Mouse (Mus musculus): Measurements from ENCODE around the gene Tro. TPM values are rescaled to one million over a fixed set of nuclear protein-coding genes. Genes with fewer than 3 reads are reported as not detected.

The Tro gene
- total RNA-seq (2021): 10 to 100 TPM; 12.1 to 14.0 TPM

DNA sequence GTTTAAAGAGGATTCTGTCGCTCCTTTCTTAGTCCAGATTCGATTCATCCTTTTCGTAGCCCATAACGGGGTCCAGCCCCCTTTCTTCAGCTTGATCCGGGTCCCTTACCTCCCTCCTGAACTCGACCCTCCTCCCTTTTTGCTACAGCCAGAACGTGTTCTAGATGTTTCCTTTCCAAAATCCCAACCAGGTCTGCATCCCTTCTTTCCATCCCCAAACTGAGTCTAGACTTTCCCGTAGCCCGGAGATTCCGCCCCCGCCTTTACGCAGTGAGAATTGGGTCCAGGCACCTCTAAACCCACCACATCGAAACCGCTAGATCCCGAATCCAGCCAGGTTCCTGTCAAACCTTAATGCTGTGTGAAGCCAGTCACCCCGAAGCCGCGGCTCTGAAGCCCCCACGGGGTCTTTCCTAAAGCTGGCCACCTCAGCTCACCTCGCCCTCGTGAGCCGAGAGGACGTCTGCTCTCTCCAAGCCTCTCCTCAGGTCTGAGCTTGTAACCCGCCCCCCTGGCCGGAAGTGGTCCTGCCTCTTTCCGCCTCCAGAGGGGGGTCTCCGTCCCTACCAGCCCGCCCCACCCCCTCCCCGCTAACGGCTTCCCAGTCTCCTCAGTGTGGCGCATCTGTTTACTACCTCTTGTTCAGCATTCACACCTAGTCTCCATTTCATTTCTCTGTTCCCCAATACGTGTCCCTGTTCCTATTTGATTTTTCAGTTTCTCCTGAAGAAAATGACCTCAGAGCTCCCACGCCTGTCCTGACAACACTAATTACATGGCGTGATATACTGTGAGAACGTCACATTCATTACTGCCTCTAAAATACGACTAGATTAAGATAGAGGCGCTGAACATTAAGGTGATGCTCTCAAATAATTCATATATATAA lies at the start of gene Tro:
Gene Tro (minus strand): TSS at position 676 of the 889 bp plus-strand sequence.
- DNase-seq: peak; percentile 48

DNA sequence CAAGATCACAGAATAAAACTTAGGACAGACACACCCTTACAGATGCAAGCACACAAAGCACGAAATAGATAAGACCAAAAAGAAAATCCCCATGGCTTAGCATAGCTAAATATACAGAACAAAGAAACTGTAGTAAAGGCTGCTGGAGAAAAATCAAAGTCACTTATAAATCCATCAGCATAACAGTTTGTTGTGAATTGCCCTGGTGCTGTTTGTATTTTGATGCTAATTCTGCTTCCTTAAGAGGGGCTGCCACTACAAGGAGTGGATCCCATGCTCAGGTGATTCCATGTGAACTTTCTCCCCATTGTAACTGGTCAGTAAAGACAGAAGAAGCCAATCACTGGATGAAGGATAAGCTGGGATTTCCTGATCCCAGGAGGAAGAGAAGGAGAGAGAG lies 20.1 kb upstream of the Tro start:
- no peak for DNase-seq

DNA sequence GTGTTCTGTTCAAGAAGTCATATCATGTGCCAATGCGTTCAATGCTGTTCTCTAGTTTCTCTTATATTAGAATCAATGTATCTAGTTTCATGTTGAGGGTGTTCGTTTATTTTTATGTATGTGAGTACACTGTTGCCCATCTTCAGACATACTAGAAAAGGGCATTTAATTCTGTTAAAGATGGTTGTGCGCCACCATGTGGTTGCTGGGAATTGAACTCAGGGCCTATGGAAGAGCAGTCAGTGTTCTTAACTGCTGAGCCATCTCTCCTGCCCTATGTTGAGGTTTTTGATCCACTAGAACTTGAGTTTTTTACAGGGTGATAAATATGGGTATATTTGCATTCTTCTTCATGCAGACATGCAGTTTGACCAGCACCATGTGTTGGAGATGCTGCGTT lies 5.4 kb upstream of the Tro start:
- DNase-seq: peak; percentile 12

DNA sequence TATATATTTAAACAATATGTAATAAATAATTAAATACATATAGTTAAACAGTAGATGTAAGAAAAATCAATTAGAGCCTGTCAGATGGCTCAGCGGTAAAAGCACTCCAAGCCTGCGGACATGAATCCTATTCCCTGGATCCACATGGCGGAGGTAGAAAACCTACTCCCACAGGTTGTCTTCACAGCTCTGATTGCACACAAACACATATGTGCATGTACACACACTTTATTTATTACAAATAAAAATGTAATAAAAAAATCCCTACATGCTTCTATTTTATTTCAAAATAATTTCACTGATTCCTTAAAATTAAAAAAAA lies 375 bp upstream of the Tro start:
- no peak for DNase-seq

DNA sequence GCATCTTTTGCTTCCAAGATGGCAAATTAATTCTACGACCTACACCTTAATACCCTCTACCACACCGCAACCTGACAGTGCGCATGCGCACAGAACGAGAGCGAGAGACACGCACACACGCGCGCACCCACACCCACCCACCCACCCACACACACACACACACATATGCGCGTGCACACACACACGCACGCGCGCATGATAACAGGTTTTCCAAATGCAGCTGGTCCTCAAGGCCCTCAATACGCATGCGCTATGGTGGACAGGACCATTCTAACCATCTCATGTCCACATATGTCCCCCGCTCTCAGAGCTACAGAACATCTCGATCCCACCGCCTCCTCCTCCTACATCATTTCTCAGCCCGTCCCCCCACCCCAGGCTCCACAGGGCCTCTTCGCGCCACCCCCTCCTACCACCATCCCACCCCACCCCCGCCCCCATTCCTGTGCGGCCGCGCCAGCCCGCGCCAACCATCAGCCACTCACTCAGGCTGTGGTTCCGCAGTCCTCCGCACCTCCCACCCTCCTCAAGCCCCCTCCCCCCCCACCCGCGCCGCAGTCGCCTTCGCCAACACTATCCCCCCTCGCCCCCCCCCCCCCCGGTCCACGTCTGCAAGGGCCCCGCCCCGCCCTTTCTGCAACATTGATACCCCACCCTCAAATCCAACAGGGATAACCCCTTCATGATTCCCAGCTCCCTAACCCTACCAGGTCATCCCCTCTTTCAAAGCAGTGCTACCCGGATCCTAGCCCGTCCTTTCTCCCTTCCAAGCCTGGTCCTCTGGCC lies 1.1 kb downstream of the Tro start:
- DNase-seq: peak; percentile 6

DNA sequence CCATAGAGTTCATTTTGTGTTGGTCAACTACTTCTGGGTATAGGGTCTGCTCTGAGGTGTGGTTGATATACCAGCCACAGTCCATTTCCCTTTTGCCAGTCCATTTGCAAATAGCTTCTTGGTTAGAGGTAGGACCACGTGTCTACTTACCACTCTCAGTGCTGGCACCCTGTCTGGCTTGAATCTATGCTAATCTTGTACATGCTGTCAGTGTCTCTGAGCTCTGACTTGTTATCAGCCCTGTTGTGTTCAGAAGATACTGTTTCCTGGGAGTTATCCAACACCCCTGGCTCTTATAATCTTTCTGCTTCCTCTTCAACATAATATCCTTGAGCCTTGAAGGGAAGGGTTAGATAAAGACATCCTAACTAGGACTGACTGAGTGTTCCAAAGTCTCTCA lies 21.0 kb downstream of the Tro start:
- DNase-seq: no peak

DNA sequence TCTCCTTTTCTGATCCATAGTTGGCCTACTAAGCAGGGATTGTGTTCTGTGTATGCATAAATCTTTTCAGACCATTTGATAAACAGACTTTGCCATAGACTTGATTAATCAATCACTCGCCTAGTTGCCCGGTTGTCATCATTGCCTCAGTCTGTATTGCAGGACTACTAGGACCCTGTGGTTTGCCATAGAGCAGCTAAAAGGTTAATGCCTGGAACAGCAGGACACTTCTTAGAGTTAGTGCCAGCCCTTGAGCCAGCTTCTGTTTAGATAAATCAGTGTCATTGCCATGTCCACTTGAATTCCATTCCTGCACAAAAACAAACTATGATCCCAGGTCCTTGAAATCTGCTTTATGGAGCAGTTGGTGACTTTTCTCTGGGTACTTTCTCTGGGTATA lies 58.5 kb downstream of the Tro start:
- DNase-seq: no peak

Other genes with a start within 250 kb of the Tro start
- 1 to 10 TPM; 8.2 to 8.4 TPM for gene Tmem29, start 198.4 kb downstream of the Tro start, total RNA-seq (2021)
- 100 to 1,000 TPM in 1 of 2 experiments, 10 to 100 TPM in 1; 61.2 to 216 TPM for gene Alas2, start 110.2 kb downstream of the Tro start, total RNA-seq (2021)
- gene Pfkfb1, start 69.4 kb downstream of the Tro start, total RNA-seq (2021): 1 to 10 TPM; 4.2 to 6.7 TPM
- 10 to 100 TPM in 1 of 2 experiments, 1 to 10 TPM in 1; 8.1 to 10.5 TPM for gene Apex2, start 67.7 kb downstream of the Tro start, total RNA-seq (2021)
- 100 to 1,000 TPM; 206 to 207 TPM for gene Maged2, start 156.8 kb upstream of the Tro start, total RNA-seq (2021)

All from heart, postnatal 4 days (tissue).